Mouse (Mus musculus) cerebellum, postnatal 25 days (tissue): ENCODE measurements around the gene Cd300lf.
A peak's percentile ranks its signal among the peaks of the same experiment; 100 is the strongest.

Experiments
- DNase-seq, 2 experiments: peaks; one replicate each; pipeline ENCODE4 v3.0.0; 2021; ENCODE audit warnings: mixed read lengths in 2 of 2

The Cd300lf gene

GRCm38 (mm10) chr11:115075407-115075806 lies 58.4 kb downstream of the Cd300lf start:
- no peak for DNase-seq

- no peak for DNase-seq
Measured at GRCm38 (mm10) chr11:115073002-115073401, 60.8 kb downstream of the Cd300lf start.

GRCm38 (mm10) chr11:115071631-115072294 lies 62.0 kb downstream of the Cd300lf start:
- no peak for DNase-seq

DNA sequence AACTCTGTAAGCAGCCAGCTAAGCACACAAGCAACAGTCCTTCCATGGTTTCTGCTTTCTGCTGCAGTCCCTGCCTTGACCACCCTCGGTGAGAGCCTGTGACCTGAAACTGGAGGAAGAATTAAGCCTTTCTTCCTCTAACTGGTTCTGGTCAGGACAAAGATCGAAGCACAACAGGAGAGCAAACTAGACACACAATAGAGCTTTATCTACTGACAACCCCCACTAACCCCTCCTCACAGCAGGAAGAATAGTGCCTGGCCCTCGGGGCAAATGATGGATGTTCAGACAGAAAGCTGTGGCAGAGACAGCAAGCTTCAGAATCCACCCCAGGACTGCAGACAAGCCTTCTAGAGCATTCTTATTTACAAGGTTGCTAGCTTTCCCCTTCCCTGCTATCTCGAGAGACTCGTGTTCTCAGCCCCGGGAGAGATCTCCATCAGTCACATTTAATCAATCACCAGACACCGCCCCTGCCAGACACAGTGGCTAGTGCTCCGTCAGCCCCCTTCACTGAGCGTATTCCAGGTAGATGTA lies 62.7 kb downstream of the Cd300lf start:
- no peak for DNase-seq

DNA sequence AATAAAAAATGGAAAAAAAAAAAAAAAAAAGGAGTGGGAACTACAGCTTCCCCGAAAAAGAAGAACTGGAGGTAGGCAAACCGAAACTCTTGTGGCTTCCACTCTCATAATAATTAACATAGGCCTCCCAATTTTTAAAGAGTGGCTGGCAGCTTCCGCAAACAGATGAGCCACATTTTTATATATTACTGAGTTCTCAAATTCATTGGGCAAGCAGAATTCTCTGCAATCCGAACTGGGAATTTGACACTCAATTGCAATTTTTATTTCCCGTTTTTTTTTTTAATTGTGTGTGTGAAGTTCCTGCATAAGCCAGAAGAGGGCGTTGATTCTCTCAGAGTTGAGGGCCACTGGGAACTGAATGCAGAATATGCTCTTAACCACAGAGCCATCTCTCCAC lies 67.0 kb downstream of the Cd300lf start:
- peak in 1 of 2 experiments; percentile 1 for DNase-seq
